Mouse (Mus musculus) urinary bladder, postnatal 25 days (tissue): ENCODE measurements around the gene Heatr1.
A peak's percentile ranks its signal among the peaks of the same experiment; 100 is the strongest.

Source experiments
- DNase-seq: peaks from one replicate; pipeline ENCODE4 v3.0.0; 2022; ENCODE audit warnings: low spot score

Gene Heatr1

GRCm38 (mm10) chr13:12394609-12395505 is at the start of gene Heatr1:
Gene Heatr1 (plus strand): TSS chr13:12395027.
- peak; percentile 88 for DNase-seq

GRCm38 (mm10) chr13:12346837-12347236 is 48.0 kb upstream of the Heatr1 start:
- no peak for DNase-seq

GRCm38 (mm10) chr13:12349197-12349824 is 45.5 kb upstream of the Heatr1 start:
- no peak for DNase-seq

GRCm38 (mm10) chr13:12356184-12356583 is 38.6 kb upstream of the Heatr1 start:
- no peak for DNase-seq

GRCm38 (mm10) chr13:12357554-12357953 is 37.3 kb upstream of the Heatr1 start:
- no peak for DNase-seq

- DNase-seq: no peak
Observed at GRCm38 (mm10) chr13:12361486-12361885, 33.3 kb upstream of the Heatr1 start.

- DNase-seq: no peak
Observed at GRCm38 (mm10) chr13:12369041-12369621, 25.7 kb upstream of the Heatr1 start.

GRCm38 (mm10) chr13:12369930-12370329 is 24.9 kb upstream of the Heatr1 start:
- no peak for DNase-seq

GRCm38 (mm10) chr13:12372755-12373154 is 22.1 kb upstream of the Heatr1 start:
- DNase-seq: no peak

- DNase-seq: no peak
Observed at GRCm38 (mm10) chr13:12376778-12377177, 18.0 kb upstream of the Heatr1 start.

GRCm38 (mm10) chr13:12384796-12385195 is 10.0 kb upstream of the Heatr1 start:
- DNase-seq: no peak

- no peak for DNase-seq
Observed at GRCm38 (mm10) chr13:12386286-12386685, 8.5 kb upstream of the Heatr1 start.

- no peak for DNase-seq
Observed at GRCm38 (mm10) chr13:12395571-12395970, 744 bp downstream of the Heatr1 start.

GRCm38 (mm10) chr13:12408343-12409066 is 13.7 kb downstream of the Heatr1 start:
- DNase-seq: no peak

GRCm38 (mm10) chr13:12412016-12412415 is 17.2 kb downstream of the Heatr1 start:
- DNase-seq: no peak

GRCm38 (mm10) chr13:12420596-12420995 is 25.8 kb downstream of the Heatr1 start:
- no peak for DNase-seq

GRCm38 (mm10) chr13:12428556-12428955 is 33.7 kb downstream of the Heatr1 start:
- DNase-seq: no peak

GRCm38 (mm10) chr13:12433843-12434242 is 39.0 kb downstream of the Heatr1 start:
- no peak for DNase-seq

GRCm38 (mm10) chr13:12439586-12439985 is 44.8 kb downstream of the Heatr1 start:
- no peak for DNase-seq

- DNase-seq: no peak
Observed at GRCm38 (mm10) chr13:12440813-12441212, 46.0 kb downstream of the Heatr1 start.

GRCm38 (mm10) chr13:12442008-12442587 is 47.3 kb downstream of the Heatr1 start:
- no peak for DNase-seq

- no peak for DNase-seq
Observed at GRCm38 (mm10) chr13:12453150-12453549, 58.3 kb downstream of the Heatr1 start.
